Mouse (Mus musculus) G1E (cell line): ENCODE measurements at regions not wholly inside any gene's neighbourhood (a gene's known extent, or its start where the extent isn't known, plus 50 kb on each side); places are given as distances from the start of the nearest gene placed in this dataset.

ENCODE experiments used
- ATAC-seq: 2 replicates; pipeline ENCODE4 v1.8.0; 2016; ENCODE audit warnings: mild to moderate bottlenecking; ENCODE audit not compliant: insufficient number of reproducible peaks, poor library complexity, low FRiP score, severe bottlenecking; ENCODE audit errors: extremely low read depth
- DNase-seq: peaks from one replicate; pipeline ENCODE4 v3.0.0; 2012; ENCODE audit warnings: low spot score
- H3K27me3 ChIP-seq: 2 replicates; pipeline ENCODE4 v1.6.1; 2012; ENCODE audit warnings: mild to moderate bottlenecking, low read length, inconsistent platforms; ENCODE audit not compliant: insufficient read depth
- H3K36me3 ChIP-seq: replicated peaks from 2 replicates; pipeline ENCODE3; 2012; ENCODE audit warnings: mild to moderate bottlenecking, inconsistent platforms
- H3K4me1 ChIP-seq: 2 replicates; pipeline ENCODE4 v1.6.1; 2012; ENCODE audit warnings: low read depth, low read length, inconsistent platforms, mixed read lengths; ENCODE audit not compliant: insufficient read depth
- H3K4me3 ChIP-seq: 2 replicates; pipeline ENCODE4 v1.5.1; 2012; ENCODE audit warnings: low read depth, mild to moderate bottlenecking, inconsistent platforms, low read length, moderate library complexity, mixed read lengths
- H3K9me3 ChIP-seq: replicated peaks from 2 replicates; pipeline ENCODE4 v1.6.1; 2012; ENCODE audit warnings: inconsistent platforms
- CTCF ChIP-seq: IDR thresholded peaks from 2 replicates; pipeline ENCODE4 v1.5.1; 2012; ENCODE audit warnings: low read depth, low read length, inconsistent platforms, mixed read lengths
- GATA1 ChIP-seq: IDR thresholded peaks from 2 replicates; pipeline ENCODE4 v1.6.1; 2012; ENCODE audit warnings: borderline replicate concordance, low read length, inconsistent platforms, mixed read lengths
- GATA2 ChIP-seq: IDR thresholded peaks from 2 replicates; pipeline ENCODE4 v1.6.1; 2012; ENCODE audit warnings: low read depth, low read length, inconsistent platforms, borderline replicate concordance
- POLR2AphosphoS5 ChIP-seq: IDR thresholded peaks from 2 replicates; pipeline ENCODE4 v1.6.1; 2012; ENCODE audit warnings: low read depth, low read length, inconsistent platforms; ENCODE audit not compliant: insufficient replicate concordance
- TAL1 ChIP-seq: conservative IDR thresholded peaks from 2 replicates; pipeline ENCODE4 v1.6.1; 2012; ENCODE audit warnings: low read depth, low read length, inconsistent platforms, mixed read lengths

GRCm38 (mm10) chr15:94219907-94220306, 245.3 kb downstream of the Adamts20 start:
- no peaks in the 10 kb centered on the region for H3K27me3 ChIP-seq
- no peaks in the 10 kb centered on the region for H3K4me1 ChIP-seq
- TF ChIP-seq GATA2 (no peak), POLR2AphosphoS5 (no peak), CTCF (no peak), TAL1 (no peak), GATA1 (no peak)
- ATAC-seq = no peak
- H3K36me3 ChIP-seq = no peaks in the 10 kb centered on the region
- DNase-seq = no peak
- H3K4me3 ChIP-seq = no peak overlapping the region
- peaks cover 34% of the 10 kb centered on the region for H3K9me3 ChIP-seq

- Histone ChIP-seq H3K9me3 (peaks cover 28% of the 10 kb centered on the region), H3K27me3 (no peaks in the 10 kb centered on the region), H3K4me3 (no peak overlapping the region), H3K4me1 (no peaks in the 10 kb centered on the region), H3K36me3 (no peaks in the 10 kb centered on the region)
- TF ChIP-seq POLR2AphosphoS5 = no peak
- TF ChIP-seq GATA2 = no peak
- TF ChIP-seq CTCF = no peak
- ATAC-seq (no peak), DNase-seq (no peak)
Observed at GRCm38 (mm10) chr15:94216703-94217102, 248.5 kb downstream of the Adamts20 start.

- no peak for DNase-seq
- ATAC-seq = no peak
- peaks cover 26% of the 10 kb centered on the region for H3K9me3 ChIP-seq
- no peaks in the 10 kb centered on the region for H3K4me1 ChIP-seq
- TF ChIP-seq GATA2 = no peak
- TF ChIP-seq GATA1 = no peak
- no peak for TF ChIP-seq TAL1
- TF ChIP-seq CTCF = no peak
- no peak for TF ChIP-seq POLR2AphosphoS5
- H3K36me3 ChIP-seq = no peaks in the 10 kb centered on the region
- no peak overlapping the region for H3K4me3 ChIP-seq
- no peaks in the 10 kb centered on the region for H3K27me3 ChIP-seq
Observed at GRCm38 (mm10) chr15:94214440-94214839, 250.8 kb downstream of the Adamts20 start.

GRCm38 (mm10) chr15:94213393-94213792, 251.8 kb downstream of the Adamts20 start:
- TF ChIP-seq POLR2AphosphoS5 (no peak), TAL1 (no peak)
- no peak overlapping the region for H3K4me3 ChIP-seq
- ATAC-seq = no peak

GRCm38 (mm10) chr15:94208476-94208875, 256.7 kb downstream of the Adamts20 start:
- DNase-seq (no peak), ATAC-seq (no peak)
- Histone ChIP-seq H3K36me3 (no peaks in the 10 kb centered on the region), H3K4me3 (no peak overlapping the region), H3K27me3 (no peaks in the 10 kb centered on the region), H3K9me3 (peaks cover 25% of the 10 kb centered on the region), H3K4me1 (no peaks in the 10 kb centered on the region)
- TF ChIP-seq GATA1 (no peak), GATA2 (no peak), TAL1 (no peak), POLR2AphosphoS5 (no peak), CTCF (no peak)

More at GRCm38 (mm10) chr15:94213393-94213792, 251.8 kb downstream of the Adamts20 start:
- Histone ChIP-seq H3K27me3 (no peaks in the 10 kb centered on the region), H3K4me1 (no peaks in the 10 kb centered on the region), H3K36me3 (no peaks in the 10 kb centered on the region), H3K9me3 (peaks cover 26% of the 10 kb centered on the region)
- no peak for DNase-seq

- Histone ChIP-seq H3K36me3 (no peaks in the 10 kb centered on the region), H3K4me1 (no peaks in the 10 kb centered on the region), H3K4me3 (no peak overlapping the region), H3K27me3 (no peaks in the 10 kb centered on the region), H3K9me3 (peaks cover 32% of the 10 kb centered on the region)
- DNase-seq (no peak), ATAC-seq (no peak)
- TF ChIP-seq TAL1 (no peak), CTCF (no peak), GATA2 (no peak), GATA1 (no peak), POLR2AphosphoS5 (no peak)
Observed at GRCm38 (mm10) chr15:94206454-94206853, 258.8 kb downstream of the Adamts20 start.

- DNase-seq (no peak), ATAC-seq (no peak)
- Histone ChIP-seq H3K4me3 (no peak overlapping the region), H3K4me1 (no peaks in the 10 kb centered on the region), H3K9me3 (peaks cover 32% of the 10 kb centered on the region), H3K27me3 (no peaks in the 10 kb centered on the region), H3K36me3 (no peaks in the 10 kb centered on the region)
- TF ChIP-seq POLR2AphosphoS5 (no peak), CTCF (no peak), GATA2 (no peak)
Observed at GRCm38 (mm10) chr15:94205309-94205893, 259.8 kb downstream of the Adamts20 start.
